28 mouse cellular contexts compared by ENCODE assay signal in genomic region chr6:53953348-53953747, GRCm38 (mm10). TPM values are rescaled to one million over a fixed set of nuclear protein-coding genes. Genes with fewer than 3 reads are reported as not detected.
"Had no signal": no experiment of that assay in that cellular context is flagged by ENCODE, and none has a peak within 500 bp of the region (broad histone marks: within the 10 kb centered on the region; RNA-seq: fewer than 3 reads in every experiment).

No protein-coding gene starts in this region.

- H3K9me3 ChIP-seq: heart, embryonic 10.5 days; heart, embryonic 12.5 days; hindbrain, embryonic 10.5 days; hindbrain, embryonic 12.5 days; intestine, embryonic 15.5 days; limb, embryonic 10.5 days; limb, embryonic 12.5 days; liver, embryonic 13.5 days; liver, embryonic 15.5 days had no signal

- H3K36me3 ChIP-seq: heart, embryonic 10.5 days; heart, embryonic 12.5 days; hindbrain, embryonic 10.5 days; hindbrain, embryonic 12.5 days; intestine, embryonic 15.5 days; limb, embryonic 10.5 days; limb, embryonic 12.5 days; liver, embryonic 13.5 days; liver, embryonic 15.5 days had no signal

- H3K4me2 ChIP-seq: heart, embryonic 12.5 days; hindbrain, embryonic 12.5 days; hindbrain, embryonic 14.5 days; intestine, embryonic 15.5 days; limb, embryonic 12.5 days; liver, embryonic 11.5 days; liver, embryonic 13.5 days; liver, embryonic 15.5 days had no signal

- ATAC-seq: hindbrain, embryonic 16.5 days; inflammation-experienced regulatory T-cells, adult 6 months; intestine, postnatal 0 days had no signal

- H3K9ac ChIP-seq: heart, embryonic 12.5 days; hindbrain, embryonic 12.5 days; hindbrain, embryonic 14.5 days; intestine, embryonic 15.5 days; limb, embryonic 12.5 days; liver, embryonic 13.5 days; liver, embryonic 15.5 days had no signal

- H3K4me3 ChIP-seq: gastrocnemius, adult 2 months; heart, adult 2 months; heart, embryonic 10.5 days; heart, embryonic 12.5 days; hindbrain, embryonic 10.5 days; hindbrain, embryonic 12.5 days; intestine, embryonic 15.5 days; layer of hippocampus, adult 2 months; left cerebral cortex, adult 2 months; limb, embryonic 10.5 days; limb, embryonic 12.5 days; liver, embryonic 13.5 days; liver, embryonic 15.5 days had no signal

- H3K27me3 ChIP-seq: heart, embryonic 12.5 days; hindbrain, embryonic 12.5 days; limb, embryonic 12.5 days; liver, embryonic 13.5 days; liver, embryonic 15.5 days had no signal

- H3K4me1 ChIP-seq: liver, embryonic 13.5 days; liver, embryonic 15.5 days had no signal

- H3K27ac ChIP-seq: gastrocnemius, adult 2 months; heart, adult 2 months; heart, embryonic 10.5 days; hindbrain, embryonic 10.5 days; hindbrain, embryonic 12.5 days; hindbrain, embryonic 14.5 days; intestine, embryonic 15.5 days; layer of hippocampus, adult 2 months; left cerebral cortex, adult 2 months; limb, embryonic 10.5 days; limb, embryonic 12.5 days; liver, embryonic 13.5 days; liver, embryonic 15.5 days had no signal

- DNase-seq: gastrocnemius, adult 2 months; gastrocnemius, postnatal 10 days; gastrocnemius, postnatal 25 days; heart, adult 2 months; heart, postnatal 10 days; heart, postnatal 4 days; kidney, postnatal 25 days; kidney, postnatal 4 days; liver; liver, embryonic 13.5 days had no signal

RNA-seq across cellular contexts. Expression of gene Cpvl, which starts 25.1 kb away (rescaled TPM):
- polyA plus RNA-seq: frontal cortex, adult 2 months; heart, adult 2 months; heart, embryonic 10.5 days; heart, embryonic 12.5 days; heart, embryonic 14.5 days; heart, embryonic 16.5 days; hindbrain, embryonic 12.5 days; hindbrain, embryonic 14.5 days; inflammation-experienced regulatory T-cells, adult 6 months; liver, embryonic 11.5 days; liver, embryonic 13.5 days; liver, embryonic 15.5 days had no signal
